Mouse (Mus musculus): Measurements from ENCODE around the gene Anks6. TPM values are rescaled to one million over a fixed set of nuclear protein-coding genes. Genes with fewer than 3 reads are reported as not detected.

Anks6 gene
- total RNA-seq, 2 experiments from 2014 or later = 18.5 to 19.6 TPM

- DNase-seq (ENCODE audit: low spot score in 2 of 2) = peak; percentile 78 to 90
These were observed 65.9 kb downstream of the Anks6 start, which contains the start of gene Gabbr2 for GRCm38 (mm10) chr4:46991016-46991958. Gene Gabbr2 (minus strand): TSS chr4:46991873.

- peak; percentile 50 to 55 for DNase-seq (ENCODE audit: low spot score in 2 of 2)
These were observed 66.8 kb downstream of the Anks6 start for GRCm38 (mm10) chr4:46990281-46991015.

GRCm38 (mm10) chr4:46989842-46990241, 67.4 kb downstream of the Anks6 start:
- DNase-seq (ENCODE audit: low spot score in 2 of 2) = peak; percentile 80 to 82

GRCm38 (mm10) chr4:46988824-46989223, 68.4 kb downstream of the Anks6 start:
- no peak for DNase-seq (ENCODE audit: low spot score in 2 of 2)

- DNase-seq (ENCODE audit: low spot score in 2 of 2) = no peak
These were observed 69.0 kb downstream of the Anks6 start for GRCm38 (mm10) chr4:46988257-46988656.

GRCm38 (mm10) chr4:46987809-46988208, 69.4 kb downstream of the Anks6 start:
- no peak for DNase-seq (ENCODE audit: low spot score in 2 of 2)

- DNase-seq (ENCODE audit: low spot score in 2 of 2) = no peak
These were observed 71.2 kb downstream of the Anks6 start for GRCm38 (mm10) chr4:46986054-46986453.

- peak in 1 of 2 experiments; percentile 43 for DNase-seq (ENCODE audit: low spot score in 2 of 2)
These were observed 74.3 kb downstream of the Anks6 start for GRCm38 (mm10) chr4:46982912-46983311.

- DNase-seq (ENCODE audit: low spot score in 2 of 2) = peak in 1 of 2 experiments; percentile 44
These were observed 75.1 kb downstream of the Anks6 start for GRCm38 (mm10) chr4:46982094-46982493.

- DNase-seq (ENCODE audit: low spot score in 2 of 2) = no peak
These were observed 78.9 kb downstream of the Anks6 start for GRCm38 (mm10) chr4:46978371-46978770.

- no peak for DNase-seq (ENCODE audit: low spot score in 2 of 2)
These were observed 80.1 kb downstream of the Anks6 start for GRCm38 (mm10) chr4:46977161-46977560.

GRCm38 (mm10) chr4:46976671-46977071, 80.6 kb downstream of the Anks6 start:
- peak; percentile 44 to 51 for DNase-seq (ENCODE audit: low spot score in 2 of 2)

- DNase-seq (ENCODE audit: low spot score in 2 of 2) = no peak
These were observed 83.9 kb downstream of the Anks6 start for GRCm38 (mm10) chr4:46973322-46973721.

- DNase-seq (ENCODE audit: low spot score in 2 of 2) = no peak
These were observed 89.2 kb downstream of the Anks6 start for GRCm38 (mm10) chr4:46967981-46968380.

- no peak for DNase-seq (ENCODE audit: low spot score in 2 of 2)
These were observed 90.7 kb downstream of the Anks6 start for GRCm38 (mm10) chr4:46966551-46966950.

Other genes with a start within 250 kb of the Anks6 start
- 100 to 1,000 TPM; 233 to 236 TPM for gene Gabbr2, start 65.6 kb downstream of the Anks6 start, total RNA-seq (2021)
- 1 to 10 TPM in 1 of 2 experiments, under 1 TPM in 1; 0.91 to 1.3 TPM for gene Galnt12, start 34.5 kb upstream of the Anks6 start, total RNA-seq (2021)
- 1 to 10 TPM; 5.2 to 7.6 TPM for gene Col15a1, start 150.7 kb upstream of the Anks6 start, total RNA-seq (2021)

All from left cerebral cortex, adult 18-20 months (tissue).